Mouse (Mus musculus): Measurements from ENCODE around the gene Hemgn.

Hemgn gene

DNA sequence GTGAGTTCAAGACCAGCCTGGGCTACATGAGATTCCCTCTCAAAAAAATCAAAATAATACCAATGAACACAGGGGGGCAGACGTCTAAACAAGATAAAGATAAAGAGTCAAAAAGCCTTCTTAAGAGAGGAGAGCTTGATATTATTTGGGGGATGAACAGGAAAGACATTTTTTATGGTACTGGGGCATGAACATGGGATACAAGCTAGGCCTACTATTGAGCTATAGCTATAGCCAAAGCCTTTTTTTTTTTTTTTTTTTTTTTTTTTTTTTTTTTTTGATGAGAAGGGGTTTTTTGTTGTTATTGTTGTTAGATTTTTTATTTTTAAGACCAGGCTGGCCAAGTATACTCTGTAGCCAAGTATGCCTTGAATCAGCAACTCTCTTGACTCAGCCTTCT, 1.2 kb downstream of the Hemgn start:
- no peak for DNase-seq (ENCODE audit: low spot score in 2 of 2)

DNA sequence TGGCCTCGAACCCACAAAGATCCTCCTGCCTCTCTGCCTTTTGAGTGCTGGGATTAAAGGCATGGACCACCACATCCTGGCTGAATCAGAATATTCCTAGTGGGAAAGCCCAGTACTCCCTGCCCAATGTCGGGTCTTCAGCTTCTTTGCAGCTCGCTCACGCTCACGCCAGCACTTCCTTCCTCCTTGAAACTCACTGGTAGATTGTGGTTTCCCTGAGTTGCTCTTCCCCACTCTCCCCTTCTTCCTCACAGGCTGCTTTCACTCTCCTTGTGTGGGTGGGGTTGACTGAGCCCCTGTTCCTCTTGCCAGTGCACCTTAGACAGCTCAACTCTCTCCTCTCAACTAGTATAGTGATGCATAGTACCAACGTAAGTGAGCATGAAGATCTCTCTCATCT, 1.8 kb downstream of the Hemgn start:
- DNase-seq (ENCODE audit: low spot score in 2 of 2): no peak

DNA sequence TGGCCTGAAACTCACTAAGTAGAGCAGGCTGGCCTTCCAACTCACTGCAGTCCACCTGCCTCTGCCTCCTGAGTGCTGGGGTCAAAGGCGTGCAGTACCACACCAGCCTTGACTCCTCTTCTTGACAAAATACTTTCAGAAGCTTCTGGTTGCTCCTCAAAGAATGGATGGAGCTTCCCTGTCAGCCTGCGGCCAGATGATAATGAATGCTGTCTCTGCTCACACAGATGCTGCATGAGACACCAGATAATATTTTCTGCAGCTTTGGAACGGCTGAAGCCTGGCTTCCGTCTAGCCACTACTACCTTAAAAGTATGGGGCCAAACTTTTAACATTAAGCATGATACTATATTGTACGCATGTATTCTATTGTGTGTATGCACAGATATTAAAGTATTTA, 2.6 kb downstream of the Hemgn start:
- no peak for DNase-seq (ENCODE audit: low spot score in 2 of 2)

DNA sequence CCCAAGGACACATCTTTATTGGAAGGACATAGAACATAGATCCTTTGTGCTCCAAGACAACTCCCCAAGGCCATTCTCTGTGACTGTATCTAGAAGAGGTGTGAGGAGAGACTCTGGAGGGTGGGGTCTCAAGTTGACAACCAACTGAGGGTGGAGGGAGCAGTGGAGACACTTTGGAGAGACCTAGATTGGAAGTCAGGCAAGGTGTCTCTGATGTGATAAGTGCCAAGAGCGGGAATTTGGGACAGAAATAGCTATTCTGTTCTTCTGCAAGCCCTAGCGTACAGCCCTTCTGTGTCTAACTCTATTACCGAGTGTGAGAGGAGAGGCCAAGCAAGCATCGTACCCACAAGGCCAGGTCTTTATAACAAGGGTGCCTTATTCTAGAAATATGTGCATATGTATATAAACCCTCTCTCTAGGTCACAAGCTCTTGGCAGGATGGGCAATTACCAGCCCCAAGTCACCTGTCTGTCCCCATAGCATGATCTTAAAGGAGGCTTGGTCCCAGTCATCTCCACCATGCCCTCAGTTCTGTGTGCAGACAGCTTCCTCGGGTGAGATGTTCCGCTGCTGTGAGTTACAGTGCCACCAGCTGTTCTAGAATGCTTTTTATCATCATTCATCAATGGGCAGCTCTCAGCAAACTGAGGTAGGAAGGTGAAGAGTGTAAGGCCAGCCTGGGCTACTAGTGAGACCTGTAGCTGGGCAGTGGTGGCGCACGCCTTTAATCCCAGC, 6.2 kb downstream of the Hemgn start:
- no peak for DNase-seq (ENCODE audit: low spot score in 2 of 2)

DNA sequence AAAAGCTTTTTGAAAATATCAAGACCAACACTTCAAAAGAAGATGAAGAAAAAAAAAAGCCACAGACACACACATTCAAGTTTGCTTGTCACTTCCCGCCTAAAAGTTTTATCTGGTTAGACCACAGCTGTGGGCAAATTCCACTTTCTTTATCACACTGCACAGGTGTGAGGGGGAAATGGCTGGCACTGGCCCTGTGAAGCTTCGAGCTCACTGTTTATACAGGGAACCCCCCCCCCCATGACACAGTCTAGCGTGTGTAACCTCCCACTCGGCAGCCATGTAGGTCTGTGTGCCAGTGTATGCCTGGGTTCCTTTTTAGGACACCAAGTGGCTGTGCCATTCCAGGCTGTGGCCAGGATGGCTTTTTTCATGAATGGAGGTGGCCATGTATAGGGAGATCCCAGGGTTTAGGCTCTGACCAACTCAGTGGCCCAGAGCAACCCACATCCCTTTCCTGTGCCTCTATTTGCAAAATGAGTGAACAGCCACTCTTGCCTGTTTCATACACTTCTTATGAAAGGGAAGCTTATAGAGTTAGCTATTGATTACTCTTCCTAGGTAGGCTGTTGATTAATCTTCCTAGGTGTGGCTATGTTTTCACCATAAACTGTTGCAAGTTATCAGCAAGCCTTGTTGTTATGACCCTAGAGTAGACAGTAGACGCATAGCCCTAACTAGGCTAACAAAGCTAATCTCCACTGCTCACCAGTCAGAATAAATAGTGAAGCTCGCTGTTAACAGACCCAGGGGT, 9.1 kb downstream of the Hemgn start:
- DNase-seq (ENCODE audit: low spot score in 2 of 2): no peak

DNA sequence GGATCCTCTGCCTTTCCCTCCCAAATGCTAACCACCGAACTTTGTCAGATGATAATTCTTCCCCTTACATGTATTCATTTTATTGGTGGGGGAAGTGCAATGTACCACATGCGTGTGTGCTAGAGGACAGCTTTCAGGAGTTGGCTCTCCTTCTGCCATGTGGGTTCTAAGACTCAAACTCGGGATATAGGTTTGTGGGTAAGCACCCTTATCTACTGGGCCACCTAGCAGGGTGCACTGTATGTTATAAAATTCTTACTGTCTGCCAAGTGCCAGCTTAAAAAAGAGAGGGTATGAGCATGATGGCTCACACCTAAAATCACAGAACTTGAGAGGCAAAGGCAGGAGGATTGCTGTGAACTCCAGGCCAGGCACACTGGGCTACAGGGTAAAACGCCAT, 14.5 kb downstream of the Hemgn start:
- no peak for DNase-seq (ENCODE audit: low spot score in 2 of 2)

DNA sequence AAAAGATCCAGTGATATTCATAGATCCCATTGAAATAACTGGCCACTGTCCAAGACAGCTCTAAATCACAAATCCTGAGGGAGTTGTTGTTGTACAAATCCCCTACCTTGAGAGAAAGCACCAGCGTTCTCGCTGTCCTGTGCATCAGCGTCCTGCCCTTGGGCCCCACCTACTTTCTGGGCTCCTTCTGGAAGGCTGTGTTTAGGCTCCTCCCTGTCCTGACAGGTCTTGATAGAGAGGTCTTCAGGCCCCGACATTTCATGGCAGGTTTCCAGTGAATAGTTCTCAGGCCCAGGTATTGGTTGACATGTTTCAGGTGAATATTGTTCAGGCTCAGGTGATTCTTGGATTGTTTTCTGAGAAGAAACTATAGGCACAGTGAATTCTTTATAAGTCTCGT, 17.6 kb downstream of the Hemgn start:
- no peak for DNase-seq (ENCODE audit: low spot score in 2 of 2)

DNA sequence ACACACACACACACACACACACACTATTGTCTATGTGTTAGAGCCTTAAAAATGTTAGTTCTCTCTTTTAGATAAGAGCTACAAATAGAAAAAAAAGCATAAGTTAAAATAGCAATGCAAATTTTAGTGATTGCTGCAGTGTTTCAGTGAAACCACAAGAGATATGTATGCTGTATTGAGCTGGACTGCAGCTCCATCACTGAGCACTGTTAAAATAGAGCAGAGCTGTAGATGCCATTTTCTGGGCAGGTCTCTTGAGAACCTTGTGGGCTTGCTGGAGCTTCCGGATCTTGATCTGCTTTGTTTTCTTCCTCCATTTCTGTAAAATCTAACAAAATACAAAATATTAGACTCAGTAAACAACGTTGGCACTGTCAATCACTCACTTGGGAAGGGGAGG, 18.9 kb downstream of the Hemgn start:
- no peak for DNase-seq (ENCODE audit: low spot score in 2 of 2)

DNA sequence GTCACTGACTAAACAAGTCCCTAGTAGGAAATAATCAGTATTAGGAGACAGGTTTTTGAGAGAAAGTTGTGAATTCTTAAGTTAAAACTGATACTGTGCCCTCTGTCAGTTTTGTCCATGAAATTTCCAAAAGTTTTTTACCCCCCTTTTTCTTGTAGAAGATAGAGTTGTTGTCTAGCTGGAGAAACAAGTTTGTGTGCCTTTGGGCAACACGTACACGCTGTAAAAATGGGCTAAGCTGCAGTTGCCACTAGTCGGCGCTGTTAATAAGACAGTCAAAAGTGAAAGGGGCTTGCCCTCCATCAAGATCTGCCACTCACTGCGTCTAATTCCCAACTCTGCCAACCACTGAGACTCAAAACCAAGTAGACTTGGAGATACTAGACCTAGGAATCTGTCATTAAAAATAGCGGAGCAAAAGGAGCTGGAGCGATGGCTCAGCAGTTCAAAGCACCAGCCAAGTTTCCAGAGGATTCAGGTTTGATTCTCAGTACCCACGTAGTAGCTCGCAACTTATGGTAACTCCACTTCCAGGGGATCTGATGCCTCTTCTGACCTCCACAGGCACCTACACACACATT, 22.8 kb downstream of the Hemgn start:
- peak; percentile 61 to 74 for DNase-seq (ENCODE audit: low spot score in 2 of 2)

DNA sequence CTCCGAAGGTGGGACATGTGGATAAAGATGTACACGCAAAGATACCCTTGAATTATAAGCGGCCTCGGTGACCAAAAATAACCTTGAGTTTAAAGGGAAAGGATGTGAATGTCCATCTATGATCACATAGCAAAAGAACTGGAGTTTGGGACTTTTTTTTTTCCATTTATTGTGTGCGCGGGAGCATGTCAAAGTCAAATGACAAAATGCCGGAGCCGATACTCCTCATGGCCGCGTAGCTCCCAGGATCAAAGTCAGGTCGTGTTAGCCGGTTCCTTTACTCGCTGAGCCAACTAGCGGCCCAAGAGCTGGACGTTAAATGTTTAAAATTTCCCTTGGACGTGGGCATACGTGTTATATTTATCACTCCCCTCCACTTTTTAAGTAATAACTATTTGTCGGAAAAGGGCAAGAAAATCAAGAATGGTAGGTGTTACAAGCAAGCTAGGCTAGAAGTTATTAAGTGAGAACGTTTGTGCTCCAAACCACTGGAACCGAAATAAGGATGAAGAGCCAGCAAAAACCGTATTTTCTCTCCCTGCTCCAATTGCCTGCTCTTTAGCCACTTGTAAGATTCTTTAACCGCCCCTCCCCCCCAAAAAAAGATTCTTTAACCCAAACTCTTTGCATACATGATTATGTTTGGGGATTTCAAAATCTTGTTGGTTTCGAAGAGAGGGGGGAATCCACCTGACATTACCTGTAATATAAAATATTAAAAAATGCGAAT, 23.5 kb downstream of the Hemgn start:
- peak in 1 of 2 experiments; percentile 30 for DNase-seq (ENCODE audit: low spot score in 2 of 2)

DNA sequence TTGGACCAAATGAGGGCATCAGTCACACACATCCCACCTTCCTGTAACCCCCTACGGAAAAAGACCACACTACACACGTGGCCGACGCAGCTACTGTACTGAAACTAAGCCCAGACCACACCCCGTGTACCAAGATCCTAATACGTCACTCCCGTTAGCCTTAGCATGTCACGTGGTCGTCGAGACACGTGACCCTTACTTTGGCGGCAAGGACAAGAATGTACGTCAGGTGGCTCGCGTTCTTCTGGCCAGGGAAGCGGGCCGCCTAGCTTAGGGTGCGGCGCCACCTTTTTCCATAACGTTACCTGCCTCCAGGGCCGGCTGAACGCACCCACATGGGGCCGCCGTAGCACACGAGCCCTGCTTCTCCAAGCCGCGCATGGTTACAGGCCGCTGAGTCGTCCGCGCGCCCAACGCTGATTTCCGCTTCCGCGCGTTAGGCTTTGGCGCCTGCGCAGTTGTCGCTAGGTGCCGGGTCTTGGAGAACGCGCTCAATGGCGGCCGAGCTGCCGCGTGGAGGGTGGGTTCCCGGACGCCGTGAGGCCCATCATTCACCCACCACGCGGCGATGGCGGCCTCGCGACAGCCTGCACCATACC, 24.2 kb downstream of the Hemgn start, which contains the start of gene Trmo:
Trmo (minus strand) TSS at position 425 of the 599 bp plus-strand sequence.
- DNase-seq (ENCODE audit: low spot score in 2 of 2): peak; percentile 89 to 95

DNA sequence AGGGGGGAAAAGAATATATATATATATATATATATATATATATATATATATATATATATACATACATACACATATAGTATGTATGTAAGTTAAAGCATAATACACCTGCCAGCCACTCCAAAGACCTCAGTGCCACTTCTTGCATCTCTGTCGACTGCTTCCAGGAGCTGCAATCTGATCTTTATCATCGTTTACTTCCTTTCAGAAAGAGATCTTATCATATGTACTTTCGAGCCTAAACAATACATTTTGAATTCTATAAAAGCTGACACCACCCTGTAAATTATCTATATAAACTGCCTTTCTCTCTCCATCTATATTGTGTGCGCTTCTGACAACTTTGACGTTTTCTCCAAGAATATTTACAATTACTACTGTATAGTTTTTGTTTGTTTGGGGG, 24.8 kb downstream of the Hemgn start:
- no peak for DNase-seq (ENCODE audit: low spot score in 2 of 2)

DNA sequence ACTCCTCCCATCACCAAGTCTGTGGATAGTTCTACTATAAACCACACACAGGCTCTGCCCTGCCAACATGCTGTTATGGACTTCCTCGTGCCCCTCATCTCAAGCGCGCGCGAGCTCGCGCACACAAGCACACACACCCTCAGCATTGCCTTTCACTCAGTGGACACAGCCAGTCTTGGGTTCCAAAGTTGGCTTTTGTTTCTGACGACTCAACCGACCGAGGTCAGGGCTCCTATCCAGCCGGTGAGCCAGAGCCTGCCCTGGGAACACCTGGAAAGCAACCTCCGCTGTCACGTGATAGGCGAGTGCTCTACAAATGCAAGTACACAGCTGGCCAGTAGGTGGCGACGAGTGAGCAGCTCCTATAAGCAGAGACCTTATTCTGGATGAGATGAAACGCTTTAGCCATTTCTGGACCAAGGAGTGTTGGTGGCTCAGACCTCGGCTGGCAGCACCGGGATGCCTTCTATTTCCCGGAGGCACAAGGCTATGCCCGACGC, 38.4 kb downstream of the Hemgn start:
- peak; percentile 73 to 84 for DNase-seq (ENCODE audit: low spot score in 2 of 2)

DNA sequence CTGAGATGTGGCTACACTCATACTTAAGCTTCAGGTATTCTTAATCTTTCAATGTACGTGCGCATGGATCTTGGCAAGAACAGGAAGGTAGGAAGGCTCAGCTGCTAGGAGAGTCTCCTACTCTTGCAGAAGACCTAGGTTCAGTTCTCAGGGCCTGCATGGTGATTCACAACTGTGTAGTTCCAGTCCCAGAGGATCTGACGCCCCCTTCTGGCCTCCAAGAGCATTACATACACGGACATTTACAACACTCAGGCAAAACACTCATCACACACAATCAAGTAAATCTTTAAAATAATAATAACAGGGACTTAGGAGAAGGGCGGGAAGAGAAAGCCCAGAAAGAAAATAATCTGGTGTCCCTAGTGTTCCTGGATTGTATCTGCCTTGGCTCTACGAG, 38.9 kb downstream of the Hemgn start:
- no peak for DNase-seq (ENCODE audit: low spot score in 2 of 2)

DNA sequence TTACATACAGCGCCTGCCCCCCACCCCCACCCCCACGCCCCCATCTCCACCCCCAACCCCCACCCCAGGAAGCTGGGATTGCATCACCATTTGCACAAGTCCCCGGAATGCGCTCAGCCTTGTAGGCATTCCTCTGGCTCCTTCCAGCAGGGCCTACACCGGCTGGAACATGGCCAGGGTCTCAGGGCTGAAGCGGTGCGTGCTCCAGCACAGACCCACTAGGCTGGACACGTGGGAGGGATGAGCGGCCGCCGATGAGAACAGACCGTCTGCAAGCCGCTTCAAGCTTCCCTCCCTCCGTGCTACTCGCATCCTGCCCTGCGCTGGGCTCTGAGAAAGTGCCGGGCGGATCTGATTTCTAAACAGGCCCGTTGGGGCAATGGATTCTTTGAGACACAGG, 42.3 kb downstream of the Hemgn start:
- peak; percentile 47 to 72 for DNase-seq (ENCODE audit: low spot score in 2 of 2)

DNA sequence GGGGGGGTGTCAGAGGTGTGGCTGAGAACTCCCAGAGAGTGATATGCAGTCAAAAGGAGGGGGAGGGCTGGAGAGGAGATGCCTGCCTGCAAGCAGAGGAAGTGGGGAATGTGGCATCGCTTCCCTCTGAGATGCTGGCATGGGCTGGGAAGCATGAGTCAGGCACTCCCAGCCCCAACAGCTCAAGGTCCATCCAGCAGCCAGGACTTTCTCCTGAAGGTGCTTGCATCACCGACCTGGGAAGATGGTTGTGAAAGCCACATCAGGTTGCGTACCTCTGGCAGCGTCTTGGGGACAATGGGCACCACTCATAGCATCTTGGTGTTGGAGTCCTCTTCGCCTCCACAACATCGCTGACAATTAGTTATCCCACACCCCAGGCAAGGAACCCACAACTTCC, 42.9 kb downstream of the Hemgn start:
- no peak for DNase-seq (ENCODE audit: low spot score in 2 of 2)

DNA sequence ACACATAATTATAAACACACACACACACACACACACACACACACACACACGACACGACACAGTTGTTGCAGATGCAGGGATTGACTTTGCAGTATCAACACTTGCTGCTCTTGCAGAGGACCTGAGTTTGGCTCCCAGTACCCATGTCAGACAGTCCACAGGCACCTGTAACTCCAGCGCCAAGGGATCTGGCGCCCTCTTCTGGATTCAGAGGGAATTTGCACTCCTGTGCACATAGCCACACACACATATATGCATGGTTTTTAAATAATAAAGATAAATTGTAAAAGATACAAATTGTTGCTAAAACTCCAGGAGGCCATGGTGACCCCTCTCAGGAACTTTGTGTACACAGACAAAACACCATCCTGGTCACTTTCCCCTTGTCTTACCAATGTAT, 44.2 kb downstream of the Hemgn start:
- no peak for DNase-seq (ENCODE audit: low spot score in 2 of 2)

DNA sequence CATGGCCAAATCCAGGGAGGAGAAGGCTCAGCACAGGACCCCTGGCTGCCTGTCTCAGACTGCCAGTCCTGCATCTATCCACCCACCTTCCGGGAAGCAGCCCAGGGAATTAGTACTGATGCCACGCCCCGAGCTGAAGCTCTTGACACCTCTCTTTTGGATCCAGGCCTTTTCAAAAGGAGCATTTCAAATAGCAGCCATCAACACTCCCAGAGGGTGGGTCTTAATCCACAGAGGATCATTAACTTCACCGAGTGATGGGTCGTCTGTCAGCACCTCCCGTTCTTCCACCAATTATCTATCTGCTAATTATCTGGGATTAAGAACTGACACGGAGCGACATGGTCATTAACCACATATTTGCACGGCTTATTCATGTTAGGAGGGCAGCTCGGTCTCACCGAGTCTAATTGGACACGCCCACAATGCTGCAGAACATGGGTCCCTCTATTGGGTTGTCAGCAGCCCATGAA, 45.8 kb downstream of the Hemgn start:
- no peak for DNase-seq (ENCODE audit: low spot score in 2 of 2)

DNA sequence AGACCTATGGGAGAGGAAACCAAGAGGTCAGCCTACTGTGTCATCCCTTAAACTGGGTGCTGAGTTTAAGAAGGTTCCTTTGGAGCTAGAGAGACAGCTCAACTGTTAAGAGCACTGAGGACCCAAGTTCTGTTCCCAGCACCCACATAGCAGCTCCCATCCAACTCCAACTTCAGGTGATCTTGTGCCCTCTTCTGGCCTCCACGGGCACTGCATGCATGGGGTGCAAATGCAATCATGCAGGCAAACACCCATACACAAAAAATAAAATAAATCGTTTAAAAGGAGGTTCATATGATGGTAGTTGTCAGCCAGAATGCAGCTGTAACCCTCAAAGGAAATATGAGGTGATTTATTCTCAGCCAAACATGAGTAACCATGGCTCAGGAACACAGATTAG, 48.9 kb downstream of the Hemgn start:
- no peak for DNase-seq (ENCODE audit: low spot score in 2 of 2)

DNA sequence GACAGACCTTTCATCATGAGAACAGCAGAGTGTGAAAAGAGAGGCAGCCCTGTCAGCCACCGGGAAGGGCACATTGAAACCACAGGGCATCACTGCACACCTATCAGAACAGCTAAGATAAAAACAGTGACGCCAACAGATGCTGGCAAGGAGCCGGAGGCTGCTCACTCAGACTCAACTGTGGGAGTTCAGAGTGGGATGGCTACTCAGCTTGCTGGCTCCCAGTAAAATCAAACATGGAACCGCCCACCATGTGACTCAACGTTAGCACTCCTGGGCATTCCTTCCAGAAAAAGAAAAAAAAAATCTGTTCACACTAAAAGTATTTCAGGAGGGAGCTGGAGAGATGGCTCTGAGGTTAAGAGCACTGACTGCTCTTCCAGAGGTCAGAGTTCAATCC, 52.0 kb downstream of the Hemgn start:
- DNase-seq (ENCODE audit: low spot score in 2 of 2): no peak

DNA sequence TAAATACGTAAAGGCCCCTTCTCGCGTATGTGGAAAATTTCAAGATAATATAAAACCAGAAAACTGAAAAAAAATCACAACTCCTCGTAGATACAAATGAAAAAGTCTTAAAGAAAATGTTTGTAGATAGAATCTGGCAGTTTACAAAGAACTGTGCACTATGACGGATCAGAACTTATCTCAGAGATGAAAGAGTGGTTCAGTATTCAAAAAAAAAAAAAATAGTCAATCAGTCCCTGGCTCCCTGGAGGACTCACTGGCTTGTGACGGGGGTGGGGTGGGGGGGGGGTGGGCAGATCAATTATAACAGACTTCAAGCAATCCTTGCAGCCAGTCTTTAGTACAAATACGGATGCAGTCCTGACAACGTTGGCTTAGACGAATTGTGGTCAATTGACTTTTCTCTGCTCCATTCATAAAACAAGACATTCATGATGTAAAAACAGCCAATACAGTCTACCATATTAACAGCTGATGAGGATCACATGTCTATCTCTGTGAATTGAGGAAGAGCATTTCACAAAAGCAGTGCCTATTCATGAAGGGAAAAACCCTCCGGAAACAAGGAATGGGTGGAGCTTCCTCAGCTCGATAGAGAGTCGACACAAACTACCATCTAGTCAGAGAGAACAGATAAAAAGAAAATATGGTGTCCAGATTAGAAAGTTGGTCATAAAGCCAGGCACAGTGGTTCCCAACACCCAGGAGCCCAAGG, 53.6 kb downstream of the Hemgn start:
- no peak for DNase-seq (ENCODE audit: low spot score in 2 of 2)
